Mouse (Mus musculus) left cerebral cortex, adult 2 months (tissue): ENCODE data around the gene D13Ertd608e. TPM values are rescaled to one million over a fixed set of nuclear protein-coding genes. Genes with fewer than 3 reads are reported as not detected.
"Not testable (repeated sequence)": the region's sequence is repeated elsewhere in the genome, so short reads cannot be mapped to it uniquely, and the experiment has no call there.

Source experiments
- DNase-seq, 2 experiments: peaks; one replicate each; pipeline ENCODE4 v3.0.0; 2021 to 2022; ENCODE audit warnings: low spot score in 2 of 2, mixed read lengths in 1 of 2; ENCODE audit errors: extremely low spot score in 1 of 2
- H3K27ac ChIP-seq: fragments of 200-600 bp; 2 replicates; pipeline ENCODE4 v1.8.1; 2022
- H3K4me3 ChIP-seq: fragments of 200-600 bp; 2 replicates; pipeline ENCODE4 v1.8.1; 2022
- CTCF ChIP-seq: fragments of 200-600 bp; IDR thresholded peaks from 2 replicates; pipeline ENCODE4 v1.8.1; 2022; ENCODE audit warnings: antibody characterized with exemption, mild to moderate bottlenecking, moderate library complexity
- intact Hi-C: fragments of 180-260 bp; cut with DNase I; formaldehyde crosslinking; loops from one replicate; pipeline ENCODE4 v1.15.1; 2025
- total RNA-seq, 2 experiments: library from RNA; stranded (reverse); gene quantifications; 2 replicates each; pipeline ENCODE4 v1.2.3; 2021

D13Ertd608e gene
- total RNA-seq, 2 experiments from 2014 or later, result not detected

DNA sequence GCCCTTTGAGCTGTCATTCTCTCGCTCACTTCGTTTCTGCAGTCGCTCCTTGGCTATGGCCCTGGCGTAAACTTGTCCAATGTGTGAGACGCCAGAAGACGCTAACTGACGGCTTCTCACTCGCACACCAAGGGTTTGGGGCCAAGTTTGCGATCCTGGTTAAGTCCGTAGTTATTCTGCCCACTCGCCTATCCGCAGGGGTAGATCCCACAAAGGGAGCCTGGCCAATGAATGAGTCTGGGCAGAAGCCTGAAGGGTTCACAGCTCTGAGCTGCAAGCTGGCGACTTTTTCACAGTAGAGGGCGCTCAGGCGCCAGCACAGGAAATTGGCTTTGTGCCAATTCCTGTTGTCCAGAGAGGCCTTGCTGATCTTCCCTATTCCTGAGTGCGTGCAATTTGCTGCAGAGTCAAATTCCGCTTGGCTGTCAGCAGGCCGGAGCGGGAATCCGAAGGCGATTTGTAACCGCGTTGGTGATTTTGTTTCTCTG is 562 bp downstream of the D13Ertd608e start:
- peak in 1 of 2 experiments; percentile 7 for DNase-seq
- intact Hi-C loops, H3K27ac ChIP-seq: not testable (repeated sequence)
- peak; percentile 25 for TF ChIP-seq CTCF
- H3K4me3 ChIP-seq, result 0 out of 2 replicates have a peak overlapping the region, but pooled peaks have one; percentile 21

GRCm38 (mm10) chr13:119837719-119838337 is 2.0 kb downstream of the D13Ertd608e start:
- H3K27ac ChIP-seq, intact Hi-C loops: not testable (repeated sequence)

DNA sequence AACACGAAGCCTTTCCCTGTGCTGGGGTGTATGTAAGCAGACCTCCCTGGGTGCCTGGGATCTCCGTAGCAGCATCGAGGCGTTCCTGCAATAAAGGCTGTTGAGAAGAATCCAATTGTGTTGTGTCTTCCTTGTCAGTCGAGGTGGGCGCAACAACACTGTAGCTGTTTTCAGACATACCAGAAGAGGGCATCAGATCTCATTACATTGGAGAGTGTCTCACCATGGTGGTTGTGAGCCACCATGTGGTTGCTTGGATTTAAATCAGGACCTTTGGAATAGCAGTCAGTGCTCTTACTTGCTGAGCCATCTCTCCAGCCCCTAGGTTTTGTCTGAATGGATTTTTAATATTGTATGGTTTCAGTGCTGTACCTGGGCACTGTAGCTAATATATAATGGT is 4.2 kb downstream of the D13Ertd608e start:
- H3K4me3 ChIP-seq, intact Hi-C loops, H3K27ac ChIP-seq, DNase-seq: not testable (repeated sequence)
- peak; percentile 27 for TF ChIP-seq CTCF

More at GRCm38 (mm10) chr13:119837719-119838337, 2.0 kb downstream of the D13Ertd608e start:
- peak; percentile 30 for TF ChIP-seq CTCF
- H3K4me3 ChIP-seq, result not testable (repeated sequence)
- DNase-seq, result peak in 1 of 2 experiments; percentile 14

DNA sequence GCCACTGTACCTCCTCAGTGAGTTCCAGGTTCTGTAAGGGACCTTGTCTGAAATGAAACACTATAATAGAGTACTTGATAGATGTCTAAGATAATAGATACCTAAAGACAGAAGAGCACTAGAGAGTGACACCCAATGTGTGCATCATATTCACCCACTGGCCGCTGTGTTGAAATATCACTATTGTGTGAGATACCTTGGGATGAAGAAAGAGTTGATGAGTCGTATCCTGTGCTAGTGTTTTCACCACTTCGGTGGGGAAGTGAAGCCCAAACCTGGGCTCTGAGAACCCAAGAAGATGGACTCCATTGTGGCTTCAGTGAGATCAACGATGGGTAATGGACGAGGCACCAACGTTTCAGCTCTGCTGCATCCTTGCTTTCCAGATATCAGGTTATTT is 26.6 kb downstream of the D13Ertd608e start:
- H3K4me3 ChIP-seq, DNase-seq, H3K27ac ChIP-seq, intact Hi-C loops: not testable (repeated sequence)

DNA sequence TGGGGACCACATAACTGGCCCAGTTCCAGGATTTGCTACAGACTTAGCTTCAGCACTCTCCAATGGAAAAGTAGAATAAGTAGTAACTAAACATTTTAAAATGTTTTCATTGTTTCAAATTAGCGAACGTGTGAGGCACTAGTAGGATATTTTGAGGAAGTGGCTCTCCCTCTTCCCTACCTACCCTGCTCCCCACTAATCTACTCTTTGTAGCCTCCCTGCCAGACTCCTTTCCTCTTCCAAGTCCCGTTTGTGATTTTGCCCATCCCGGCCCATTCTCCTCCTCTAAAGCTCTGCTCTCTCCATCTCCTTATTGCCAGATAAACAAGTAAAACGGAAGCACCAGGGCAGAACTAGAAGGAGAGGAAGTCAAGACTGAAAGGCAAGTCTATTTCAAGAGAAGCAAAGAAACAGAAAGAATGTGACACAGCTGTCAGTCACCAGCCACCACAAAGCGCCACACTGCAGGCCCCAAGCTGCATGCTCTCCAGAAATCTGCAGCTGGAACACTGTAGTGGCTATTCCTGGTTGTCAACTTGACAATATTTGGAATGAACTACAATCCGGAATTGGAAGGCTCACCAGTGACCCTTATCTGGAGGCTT is 28.7 kb downstream of the D13Ertd608e start:
- H3K27ac ChIP-seq, intact Hi-C loops, DNase-seq, H3K4me3 ChIP-seq: not testable (repeated sequence)

- DNase-seq, intact Hi-C loops, H3K4me3 ChIP-seq, H3K27ac ChIP-seq: not testable (repeated sequence)
Observed at GRCm38 (mm10) chr13:119886896-119887295, 51.1 kb downstream of the D13Ertd608e start.

DNA sequence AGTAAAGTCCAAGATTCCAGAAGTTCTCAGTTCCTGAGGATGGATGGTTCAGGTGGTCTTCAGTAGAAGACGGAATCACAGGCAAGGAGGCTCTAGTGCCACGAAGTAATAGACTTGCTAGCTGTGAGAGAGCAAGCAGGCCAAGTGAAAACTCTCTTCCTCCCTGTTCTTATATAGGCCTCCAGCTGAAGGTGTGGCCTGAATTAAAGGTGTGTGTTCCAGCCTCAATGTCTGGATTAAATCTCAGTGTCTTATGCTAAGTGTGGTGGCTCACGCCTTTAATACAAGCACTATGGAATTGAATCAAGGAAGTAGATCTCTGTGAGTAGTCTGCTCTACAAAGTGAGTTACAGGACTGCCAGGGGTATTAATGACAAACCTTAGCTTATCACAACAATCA is 58.9 kb downstream of the D13Ertd608e start, which contains the start of gene Tcstv1:
TSS of gene Tcstv1 (minus strand) at position 101 of the 400 bp plus-strand sequence.
- H3K27ac ChIP-seq, intact Hi-C loops, DNase-seq, H3K4me3 ChIP-seq: not testable (repeated sequence)

Other genes starting within 250 kb of the D13Ertd608e start
- 1 to 10 TPM in 1 of 2 experiments, under 1 TPM in 1; 0.84 to 1.1 TPM for gene Ccl28, start 212.2 kb upstream of the D13Ertd608e start, total RNA-seq
- gene Hmgcs1, start 145.6 kb upstream of the D13Ertd608e start, total RNA-seq, result 100 to 1,000 TPM; 234 to 239 TPM
- 10 to 100 TPM; 12.9 to 16.8 TPM for gene Nim1k, start 80.1 kb upstream of the D13Ertd608e start, total RNA-seq
- gene Zfp131, start 45.1 kb upstream of the D13Ertd608e start, total RNA-seq, result 10 to 100 TPM; 46.1 to 47.6 TPM
- not detected for gene AF067063, start 5.8 kb upstream of the D13Ertd608e start, total RNA-seq
- gene Tcstv1, start 58.8 kb downstream of the D13Ertd608e start, total RNA-seq, result not detected
- gene Gm21761, start 93.3 kb downstream of the D13Ertd608e start, total RNA-seq, result not detected
- gene B020031M17Rik, start 114.8 kb downstream of the D13Ertd608e start, total RNA-seq, result not detected
- gene Gm36079, start 191.0 kb downstream of the D13Ertd608e start, total RNA-seq, result not detected
- gene Gm21188, start 216.2 kb downstream of the D13Ertd608e start, total RNA-seq, result under 1 TPM in 1 of 2 experiments, not detected in 1; 0.94 TPM